Mouse (Mus musculus) Patski (cell line): ENCODE results near the gene Gadd45g. TPM values are rescaled to one million over a fixed set of nuclear protein-coding genes. Genes with fewer than 3 reads are reported as not detected.

Experiments used
- ATAC-seq: fragments of 100-300 bp; one replicate; pipeline ENCODE4 v1.8.0; 2021
- CTCF ChIA-PET: fragments of 350-600 bp; sonication (Branson Sonifier 250); formaldehyde crosslinking; loops from one replicate; lab custom pipeline; 2022; ENCODE audit warnings: inconsistent platforms; lab: Charles Lee
- POLR2A ChIA-PET: fragments of 350-600 bp; sonication (Branson Sonifier 250); formaldehyde crosslinking; loops from one replicate; lab custom pipeline; 2022; ENCODE audit warnings: antibody characterized with exemption, inconsistent platforms; lab: Charles Lee
- DNase-seq: peaks from one replicate; pipeline ENCODE4 v3.0.0-alpha.2; 2011; ENCODE audit warnings: low read depth, low spot score
- H3K27me3 ChIP-seq: fragments of 371-371 bp; one replicate; pipeline ENCODE4 v1.5.1; 2021
- CTCF ChIP-seq: fragments of 100-300 bp; IDR thresholded peaks from one replicate; pipeline ENCODE4 v1.5.1; 2021
- in situ Hi-C: fragments of 300-500 bp; cut with MboI; formaldehyde crosslinking; loops from 3 replicates; pipeline ENCODE4 v1.11.1; 2018; ENCODE audit warnings: low pct_unique_long_range_greater_than_20kb, mixed read lengths
- polyA plus RNA-seq: library from polyadenylated mRNA; unstranded; gene quantifications from one replicate; pipeline ENCODE4 v1.2.3, GENCODE M21; 2021

The Gadd45g gene
- polyA plus RNA-seq, 1 experiment from 2014 or later, result 165 TPM

- ATAC-seq, result no peak
Observed at GRCm38 (mm10) chr13:51847979-51848480, 1.6 kb downstream of the Gadd45g start.

GRCm38 (mm10) chr13:51848481-51849240, 2.2 kb downstream of the Gadd45g start:
- POLR2A ChIA-PET, result interaction anchor here (0.8 to 3.5 kb wide), 7 partner anchors 38 to 231 kb away, joined by 3 to 21 read pairs (median 6); no protein-coding TSS in a partner anchor
- ATAC-seq (peak; percentile 7), DNase-seq (no peak)
- in situ Hi-C loops, result loop anchor here (5.0 to 25.0 kb wide), 4 partner anchors 119 to 689 kb away; partner anchors contain the start of gene Diras2
- CTCF ChIA-PET, result interaction anchor here (0.9 to 2.9 kb wide), 4 partner anchors 115 to 374 kb away, joined by 3 to 10 read pairs (median 5); no protein-coding TSS in a partner anchor
- H3K27me3 ChIP-seq, result no peaks in the 10 kb centered on the region
- no peak for TF ChIP-seq CTCF

More at GRCm38 (mm10) chr13:51847979-51848480, 1.6 kb downstream of the Gadd45g start:
- CTCF ChIA-PET, result interaction anchor here (0.9 to 4.9 kb wide), 6 partner anchors 116 to 374 kb away, joined by 3 to 39 read pairs (median 5); no protein-coding TSS in a partner anchor
- TF ChIP-seq CTCF, result no peak
- no peaks in the 10 kb centered on the region for H3K27me3 ChIP-seq
- no peak for DNase-seq
- in situ Hi-C loops, result loop anchor here (5.0 to 25.0 kb wide), 4 partner anchors 119 to 689 kb away; partner anchors contain the start of gene Diras2
- POLR2A ChIA-PET, result interaction anchor here (0.8 to 3.5 kb wide), 9 partner anchors 39 to 290 kb away, joined by 3 to 21 read pairs (median 6); no protein-coding TSS in a partner anchor

- ChIA-PET CTCF (interaction anchor here (2.5 to 2.9 kb wide), 2 partner anchors 230 to 373 kb away, joined by 6 to 10 read pairs; no protein-coding TSS in a partner anchor), POLR2A (interaction anchor here (0.7 to 3.5 kb wide), 5 partner anchors 37 to 1226 kb away, joined by 3 to 21 read pairs (median 6); no protein-coding TSS in a partner anchor)
- no peak for TF ChIP-seq CTCF
- DNase-seq, result no peak
- no peaks in the 10 kb centered on the region for H3K27me3 ChIP-seq
- in situ Hi-C loops, result loop anchor here (5.0 to 25.0 kb wide), 5 partner anchors 38 to 688 kb away; partner anchors contain the start of gene Diras2
- ATAC-seq, result peak; percentile 23
Observed at GRCm38 (mm10) chr13:51849241-51850033, 3.0 kb downstream of the Gadd45g start.

GRCm38 (mm10) chr13:51850565-51850964, 4.1 kb downstream of the Gadd45g start:
- ATAC-seq, result no peak
- in situ Hi-C loops, result loop anchor here (5.0 kb wide), 1 partner anchor 37 kb away; no protein-coding TSS in a partner anchor
- CTCF ChIA-PET, result no interaction called here
- DNase-seq, result no peak
- POLR2A ChIA-PET, result interaction anchor here (0.7 to 3.3 kb wide), 2 partner anchors 229 to 1225 kb away, joined by 3 to 10 read pairs; no protein-coding TSS in a partner anchor
- no peak for TF ChIP-seq CTCF
- H3K27me3 ChIP-seq, result no peaks in the 10 kb centered on the region

- TF ChIP-seq CTCF, result no peak
- DNase-seq (no peak), ATAC-seq (no peak)
- ChIA-PET CTCF (interaction anchor here (1.0 to 1.5 kb wide), 3 partner anchors 9 to 212 kb away, joined by 3 read pairs; no protein-coding TSS in a partner anchor), POLR2A (interaction anchor here (0.8 to 1.1 kb wide), 2 partner anchors 114 to 351 kb away, joined by 4 read pairs; no protein-coding TSS in a partner anchor)
- H3K27me3 ChIP-seq, result no peaks in the 10 kb centered on the region
- in situ Hi-C loops, result loop anchor here (5.0 kb wide), 1 partner anchor 35 kb away; no protein-coding TSS in a partner anchor
Observed at GRCm38 (mm10) chr13:51852560-51853190, 6.2 kb downstream of the Gadd45g start.

- in situ Hi-C loops, result loop anchor here (5.0 kb wide), 1 partner anchor 34 kb away; no protein-coding TSS in a partner anchor
- ATAC-seq, result peak; percentile 89
- no peak for TF ChIP-seq CTCF
- CTCF ChIA-PET, result interaction anchor here (1.2 to 1.5 kb wide), 3 partner anchors 8 to 115 kb away, joined by 3 to 4 read pairs (median 3); no protein-coding TSS in a partner anchor
- DNase-seq, result peak; percentile 87
- no peaks in the 10 kb centered on the region for H3K27me3 ChIP-seq
- POLR2A ChIA-PET, result interaction anchor here (0.6 to 1.1 kb wide), 2 partner anchors 64 to 113 kb away, joined by 3 to 4 read pairs; no protein-coding TSS in a partner anchor
Observed at GRCm38 (mm10) chr13:51853301-51854243, 7.1 kb downstream of the Gadd45g start.

- ATAC-seq (no peak), DNase-seq (no peak)
- TF ChIP-seq CTCF, result no peak
- in situ Hi-C loops, result no loop called here
- no peaks in the 10 kb centered on the region for H3K27me3 ChIP-seq
- ChIA-PET POLR2A (interaction anchor here (0.6 kb wide), 1 partner anchor 91 kb away, joined by 3 read pairs; no protein-coding TSS in a partner anchor), CTCF (interaction anchor here (1.6 kb wide), 1 partner anchor 34 kb away, joined by 3 read pairs; no protein-coding TSS in a partner anchor)
Observed at GRCm38 (mm10) chr13:51855584-51855983, 9.1 kb downstream of the Gadd45g start.

GRCm38 (mm10) chr13:51857156-51857555, 10.7 kb downstream of the Gadd45g start:
- TF ChIP-seq CTCF, result no peak
- in situ Hi-C loops, result no loop called here
- ATAC-seq, result no peak
- no peaks in the 10 kb centered on the region for H3K27me3 ChIP-seq
- CTCF ChIA-PET, result no interaction called here
- DNase-seq, result no peak
- POLR2A ChIA-PET, result no interaction called here
